Mouse (Mus musculus): ENCODE measurements around the gene Gm20854. TPM values are rescaled to one million over a fixed set of nuclear protein-coding genes. Genes with fewer than 3 reads are reported as not detected.
"Not testable (repeated sequence)": the region's sequence is repeated elsewhere in the genome, so short reads cannot be mapped to it uniquely, and the experiment has no call there.

The Gm20854 gene
- total RNA-seq (2014; fragmentation: Nextera tagmentation): not detected in 2 replicates
- total RNA-seq (2017): not detected in 2 replicates

- not testable (repeated sequence) for ATAC-seq (replicated peaks; ENCODE audit: low FRiP score, low TSS enrichment, poor library complexity, severe bottlenecking)
These were observed at the start of gene Gm20854 for GRCm38 (mm10) chrY:85530808-85531207. Gm20854 (minus strand) TSS chrY:85530908.
